Mouse (Mus musculus) lung, embryonic 15.5 days (tissue): ENCODE results near the gene Olfr461. TPM values are rescaled to one million over a fixed set of nuclear protein-coding genes. Genes with fewer than 3 reads are reported as not detected.

ENCODE experiments used
- polyA plus RNA-seq: library from polyadenylated mRNA; unstranded; fragments of >200 nt; fragmentation: Nextera tagmentation; extraction: Ambion mirVana; gene quantifications from 2 replicates; pipeline ENCODE4 v1.2.1, GENCODE M21; 2015

Gene Olfr461
- polyA plus RNA-seq, 1 experiment from 2014 or later = not detected

Other genes starting within 250 kb of the Olfr461 start
- gene Agk, start 229.9 kb downstream of the Olfr461 start, polyA plus RNA-seq = 40.5 and 44.2 TPM in 2 replicates
- gene E330009J07Rik, start 118.9 kb downstream of the Olfr461 start, polyA plus RNA-seq = 11.2 and 13.3 TPM in 2 replicates
- not detected in 2 replicates for gene Wee2, start 116.0 kb downstream of the Olfr461 start, polyA plus RNA-seq
- gene Ssbp1, start 83.7 kb downstream of the Olfr461 start, polyA plus RNA-seq = 133 and 134 TPM in 2 replicates
- not detected in 2 replicates for gene Tas2r137, start 63.8 kb downstream of the Olfr461 start, polyA plus RNA-seq
- gene Tas2r108, start 61.5 kb downstream of the Olfr461 start, polyA plus RNA-seq = not detected in 2 replicates
- not detected in 2 replicates for gene Prss37, start 35.5 kb downstream of the Olfr461 start, polyA plus RNA-seq
- gene Olfr460, start 14.4 kb upstream of the Olfr461 start, polyA plus RNA-seq = not detected in 2 replicates
- 2.0 and 2.4 TPM in 2 replicates for gene Clec5a, start 30.8 kb upstream of the Olfr461 start, polyA plus RNA-seq
- not detected in 2 replicates for gene Tas2r138, start 58.3 kb upstream of the Olfr461 start, polyA plus RNA-seq
- 0.07 and 0.10 TPM in 2 replicates for gene Mgam, start 73.8 kb upstream of the Olfr461 start, polyA plus RNA-seq